Mouse (Mus musculus) MEL (cell line): ENCODE results near the gene Rnf114. TPM values are rescaled to one million over a fixed set of nuclear protein-coding genes. Genes with fewer than 3 reads are reported as not detected.

ENCODE experiments used
- DNase-seq: peaks from one replicate; pipeline ENCODE4 v3.0.0; 2011; ENCODE audit warnings: low read depth, low spot score
- H3K27ac ChIP-seq: 2 replicates; pipeline ENCODE4 v1.5.1; 2012; ENCODE audit warnings: low read depth, mild to moderate bottlenecking, control low read depth, low read length, moderate library complexity; ENCODE audit not compliant: control insufficient read depth
- H3K27me3 ChIP-seq, 2 experiments: fragments of 150-350 bp in 1 of 2; sonication (generic) in 1 of 2; 2 replicates each; pipeline ENCODE4 v1.6.1; 2012; ENCODE audit warnings: low read length in 2 of 2, mild to moderate bottlenecking in 2 of 2, improper control_type of control experiment in 1 of 2, moderate library complexity in 1 of 2; ENCODE audit not compliant: insufficient read depth in 2 of 2, control insufficient read depth in 1 of 2
- H3K36me3 ChIP-seq, 2 experiments: 2 replicates each; pipeline ENCODE4 v1.6.1; 2012 to 2014; ENCODE audit warnings: low read length in 2 of 2, improper control_type of control experiment in 1 of 2, inconsistent platforms in 1 of 2, mild to moderate bottlenecking in 1 of 2; ENCODE audit not compliant: insufficient read depth in 2 of 2, control insufficient read depth in 1 of 2
- H3K4me1 ChIP-seq, 2 experiments: fragments of 150-350 bp in 1 of 2; sonication (generic) in 1 of 2; 2 replicates each; pipeline ENCODE4 v1.6.1; 2012; ENCODE audit warnings: low read length in 2 of 2, improper control_type of control experiment in 1 of 2, mild to moderate bottlenecking in 1 of 2; ENCODE audit not compliant: insufficient read depth in 2 of 2, control insufficient read depth in 1 of 2
- H3K4me3 ChIP-seq, 2 experiments: fragments of 150-350 bp in 1 of 2; sonication (generic) in 1 of 2; 2 replicates each; pipeline ENCODE4 v1.5.1; 2012; ENCODE audit warnings: low read depth in 2 of 2, low read length in 2 of 2, mild to moderate bottlenecking in 2 of 2, moderate library complexity in 2 of 2, control low read depth in 1 of 2, improper control_type of control experiment in 1 of 2; ENCODE audit not compliant: control insufficient read depth in 1 of 2, insufficient read depth in 1 of 2
- H3K79me2 ChIP-seq: 2 replicates; pipeline ENCODE4 v1.6.1; 2012; ENCODE audit warnings: mild to moderate bottlenecking, low read length, moderate library complexity; ENCODE audit not compliant: control insufficient read depth, poor library complexity, insufficient read depth
- H3K9ac ChIP-seq: 2 replicates; pipeline ENCODE4 v1.6.1; 2012; ENCODE audit warnings: low read depth, mild to moderate bottlenecking, control low read depth, low read length, moderate library complexity; ENCODE audit not compliant: control insufficient read depth, poor library complexity, severe bottlenecking
- H3K9me3 ChIP-seq: fragments of 150-350 bp; sonication (generic); replicated peaks from 2 replicates; pipeline ENCODE4 v1.6.1; 2012; ENCODE audit warnings: mild to moderate bottlenecking, low read length, improper control_type of control experiment, moderate library complexity; ENCODE audit not compliant: insufficient read depth
- BHLHE40 ChIP-seq: IDR thresholded peaks from 2 replicates; pipeline ENCODE4 v1.6.1; 2012; ENCODE audit warnings: low read depth, mild to moderate bottlenecking, inconsistent platforms, low read length, improper control_type of control experiment, borderline replicate concordance
- CHD1 ChIP-seq: IDR thresholded peaks from 2 replicates; pipeline ENCODE4 v1.6.1; 2012; ENCODE audit warnings: low read depth, mild to moderate bottlenecking, inconsistent platforms, low read length, improper control_type of control experiment
- CHD2 ChIP-seq: IDR thresholded peaks from 2 replicates; pipeline ENCODE4 v1.6.1; 2011; ENCODE audit warnings: low read length, improper control_type of control experiment
- EP300 ChIP-seq, 2 experiments: IDR thresholded peaks; 2 replicates each; pipeline ENCODE4 v1.6.1; 2011; ENCODE audit warnings: improper control_type of control experiment in 2 of 2, low read length in 2 of 2, low read depth in 1 of 2, mild to moderate bottlenecking in 1 of 2
- HCFC1 ChIP-seq: IDR thresholded peaks from 2 replicates; pipeline ENCODE4 v1.6.1; 2012; ENCODE audit warnings: low read depth, mild to moderate bottlenecking, inconsistent platforms, low read length, improper control_type of control experiment, moderate library complexity
- KAT2A ChIP-seq: conservative IDR thresholded peaks from 2 replicates; pipeline ENCODE4 v1.6.1; 2012; ENCODE audit warnings: low read depth, low read length, improper control_type of control experiment, inconsistent platforms
- MAFK ChIP-seq: IDR thresholded peaks from 2 replicates; pipeline ENCODE4 v1.6.1; 2011; ENCODE audit warnings: low read depth, mild to moderate bottlenecking, low read length, improper control_type of control experiment, borderline replicate concordance
- MAX ChIP-seq: IDR thresholded peaks from 2 replicates; pipeline ENCODE4 v1.6.1; 2011; ENCODE audit warnings: low read length, improper control_type of control experiment
- MAZ ChIP-seq: IDR thresholded peaks from 2 replicates; pipeline ENCODE4 v1.6.1; 2012; ENCODE audit warnings: low read depth, mild to moderate bottlenecking, inconsistent platforms, low read length, improper control_type of control experiment
- MEF2A ChIP-seq: IDR thresholded peaks from 2 replicates; pipeline ENCODE4 v1.6.1; 2014; ENCODE audit warnings: low read depth, mild to moderate bottlenecking, inconsistent platforms, low read length, improper control_type of control experiment; ENCODE audit not compliant: poor library complexity, insufficient replicate concordance, severe bottlenecking; ENCODE audit errors: extremely low read depth
- MXI1 ChIP-seq: IDR thresholded peaks from 2 replicates; pipeline ENCODE4 v1.6.1; 2011; ENCODE audit warnings: mild to moderate bottlenecking, low read depth, low read length, improper control_type of control experiment
- NELFE ChIP-seq: IDR thresholded peaks from 2 replicates; pipeline ENCODE4 v1.6.1; 2011; ENCODE audit warnings: low read depth, low read length, improper control_type of control experiment
- NRF1 ChIP-seq: IDR thresholded peaks from 2 replicates; pipeline ENCODE4 v1.6.1; 2014; ENCODE audit warnings: low read depth, mild to moderate bottlenecking, inconsistent platforms, low read length, improper control_type of control experiment, moderate library complexity; ENCODE audit not compliant: poor library complexity, insufficient read depth, severe bottlenecking
- POLR2A ChIP-seq, 2 experiments: IDR thresholded peaks; 2 replicates each; pipeline ENCODE4 v1.6.1; 2011 to 2012; ENCODE audit warnings: low read length in 2 of 2, mild to moderate bottlenecking in 2 of 2, control low read depth in 1 of 2, improper control_type of control experiment in 1 of 2, low read depth in 1 of 2, moderate library complexity in 1 of 2; ENCODE audit not compliant: control insufficient read depth in 1 of 2, insufficient read depth in 1 of 2, poor library complexity in 1 of 2
- POLR2AphosphoS5 ChIP-seq: IDR thresholded peaks from 2 replicates; pipeline ENCODE4 v1.6.1; 2012; ENCODE audit warnings: low read depth, borderline replicate concordance, mild to moderate bottlenecking, inconsistent platforms, low read length, moderate library complexity, mixed read lengths
- RCOR1 ChIP-seq: IDR thresholded peaks from 2 replicates; pipeline ENCODE4 v1.6.1; 2012; ENCODE audit warnings: low read depth, mild to moderate bottlenecking, inconsistent platforms, low read length, improper control_type of control experiment
- TBP ChIP-seq: IDR thresholded peaks from 2 replicates; pipeline ENCODE4 v1.8.0; 2011; ENCODE audit warnings: low read depth, low read length, improper control_type of control experiment
- USF1 ChIP-seq: IDR thresholded peaks from 2 replicates; pipeline ENCODE4 v1.6.1; 2014; ENCODE audit warnings: low read depth, mild to moderate bottlenecking, inconsistent platforms, low read length, improper control_type of control experiment, moderate library complexity
- ZKSCAN1 ChIP-seq: IDR thresholded peaks from 2 replicates; pipeline ENCODE4 v1.6.1; 2012; ENCODE audit warnings: low read depth, mild to moderate bottlenecking, inconsistent platforms, low read length, improper control_type of control experiment, moderate library complexity
- ZMIZ1 ChIP-seq: IDR thresholded peaks from 2 replicates; pipeline ENCODE4 v1.6.1; 2012; ENCODE audit warnings: low read depth, mild to moderate bottlenecking, inconsistent platforms, low read length, improper control_type of control experiment, moderate library complexity
- ZNF384 ChIP-seq: IDR thresholded peaks from 2 replicates; pipeline ENCODE4 v1.6.1; 2012; ENCODE audit warnings: low read depth, mild to moderate bottlenecking, inconsistent platforms, low read length, improper control_type of control experiment
- polyA plus RNA-seq, 2 experiments: library from polyadenylated mRNA; stranded (reverse) in 1 of 2; unstranded in 1 of 2; fragments of >175 nt in 1 of 2; fragments of >200 nt in 1 of 2; gene quantifications; 2 replicates each; pipeline versions ENCODE4 v1.2.1 to v1.2.4; 2012; ENCODE audit warnings: low replicate concordance in 2 of 2, low read depth in 1 of 2; ENCODE audit not compliant: insufficient read length in 2 of 2, insufficient read depth in 1 of 2, missing spikeins in 1 of 2
- total RNA-seq: library from RNA; depleted of rRNA; stranded (reverse); fragments of 300-350 nt; gene quantifications from 2 replicates; pipeline ENCODE4 v1.2.3, GENCODE M21; 2012

Gene Rnf114
- total and polyA plus RNA-seq, 3 experiments: 44.0 to 49.2 TPM; not detected in 1

DNA sequence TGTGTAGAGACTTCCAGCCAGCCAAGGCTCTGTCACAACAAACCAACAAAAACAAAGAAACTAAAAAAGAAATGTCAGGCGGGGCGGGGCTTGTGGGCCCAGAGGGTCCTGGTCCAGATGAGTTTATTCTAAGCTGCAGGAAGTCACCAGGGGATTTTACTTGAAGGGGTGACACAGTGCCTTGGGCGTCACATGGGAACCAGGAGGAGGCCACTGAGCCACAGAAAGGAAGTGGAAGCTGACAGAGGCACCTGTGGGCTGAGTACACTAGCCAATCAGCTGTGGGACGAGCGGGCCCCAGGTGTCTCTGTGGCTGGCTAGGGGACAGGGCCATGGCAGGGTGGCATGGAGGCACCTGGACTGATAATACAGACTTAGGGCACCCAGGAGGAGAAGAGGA, 63.3 kb downstream of the Rnf114 start:
- H3K27ac ChIP-seq: no peak overlapping the region
- H3K9me3 ChIP-seq: no peaks in the 10 kb centered on the region
- H3K9ac ChIP-seq: no peak overlapping the region
- H3K27me3 ChIP-seq: peaks cover 31 to 33% of the 10 kb centered on the region in 2 experiments
- TF ChIP-seq MAFK (no peak), MAZ (no peak), EP300 (IDR thresholded peaks at IDR 0.05; ENCODE audit: low read depth in 1 of 2, low read length in 2 of 2) (no peak)
- no peaks in the 10 kb centered on the region for H3K79me2 ChIP-seq
- no peaks in the 10 kb centered on the region for H3K4me1 ChIP-seq
- H3K36me3 ChIP-seq: no peaks in the 10 kb centered on the region
- DNase-seq: no peak
- no peak overlapping the region for H3K4me3 ChIP-seq

DNA sequence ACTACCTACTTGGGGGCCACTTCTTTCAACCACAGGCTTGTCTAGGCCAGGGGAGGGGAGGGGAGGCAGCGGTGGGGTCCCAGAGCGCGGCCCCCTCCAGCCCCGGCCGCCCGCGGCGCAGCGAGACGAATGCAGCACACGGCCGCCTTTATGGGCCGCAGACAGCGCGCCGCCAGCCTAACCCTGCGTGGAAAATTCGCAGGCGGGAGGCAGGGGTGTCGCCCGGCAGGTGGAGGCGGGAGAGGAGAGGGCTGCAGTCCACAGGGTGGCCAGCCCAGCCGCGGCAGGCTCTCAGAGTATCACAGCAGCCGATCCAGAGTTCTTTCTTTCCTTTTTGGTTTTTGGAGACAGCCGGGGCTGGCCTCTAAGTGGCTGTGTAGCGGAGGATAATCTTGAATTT, 67.0 kb downstream of the Rnf114 start:
- Histone ChIP-seq H3K27me3 (peaks cover 8 to 14% of the 10 kb centered on the region in 2 experiments), H3K4me1 (no peaks in the 10 kb centered on the region), H3K9me3 (no peaks in the 10 kb centered on the region), H3K27ac (no peak overlapping the region), H3K4me3 (no peak overlapping the region), H3K9ac (no peak overlapping the region), H3K36me3 (no peaks in the 10 kb centered on the region), H3K79me2 (no peaks in the 10 kb centered on the region)
- no peak for DNase-seq
- TF ChIP-seq TBP (no peak), BHLHE40 (no peak), NRF1 (no peak), KAT2A (no peak), HCFC1 (no peak), EP300 (IDR thresholded peaks at IDR 0.05; ENCODE audit: low read depth in 1 of 2, low read length in 2 of 2) (no peak), ZMIZ1 (no peak), MAX (no peak), ZNF384 (no peak), RCOR1 (no peak), MXI1 (no peak), NELFE (no peak), USF1 (no peak)
- TF ChIP-seq, all 39 proteins: peak for 0

DNA sequence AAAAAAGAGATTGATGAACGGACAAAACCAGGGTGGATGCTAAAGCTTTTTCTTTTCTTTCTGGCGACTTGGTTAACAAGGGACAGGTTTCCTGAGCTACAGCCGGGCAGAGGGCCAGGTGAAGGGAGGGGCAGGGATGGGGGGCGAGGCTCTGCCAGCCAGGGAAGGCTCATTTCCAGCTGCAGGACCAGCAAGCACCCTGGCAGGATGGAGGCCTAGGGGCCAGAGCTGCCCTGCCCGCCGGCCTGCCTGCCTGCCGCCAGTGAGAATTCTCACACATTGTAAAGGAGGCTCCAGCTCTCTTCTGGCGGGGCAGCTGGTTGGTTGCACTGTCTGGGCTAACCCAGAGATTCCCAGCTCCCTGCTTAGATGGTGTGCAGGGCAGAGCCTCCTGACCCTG, 69.7 kb downstream of the Rnf114 start:
- peaks cover 6 to 14% of the 10 kb centered on the region in 2 experiments for H3K27me3 ChIP-seq
- no peak for DNase-seq

More for the DNA sequence above, 69.7 kb downstream of the Rnf114 start:
- TF ChIP-seq KAT2A (no peak), CHD2 (no peak), CHD1 (no peak), ZKSCAN1 (no peak), POLR2AphosphoS5 (no peak), POLR2A (IDR thresholded peaks at IDR 0.05; ENCODE audit: control insufficient read depth in 1 of 2, insufficient read depth in 1 of 2, low read depth in 1 of 2, low read length in 2 of 2, poor library complexity in 1 of 2) (no peak), MXI1 (no peak), MAX (no peak), MEF2A (no peak)
- no peaks in the 10 kb centered on the region for H3K79me2 ChIP-seq
- no peak overlapping the region for H3K27ac ChIP-seq
- H3K9ac ChIP-seq: no peak overlapping the region
- no peaks in the 10 kb centered on the region for H3K9me3 ChIP-seq
- H3K4me3 ChIP-seq: no peak overlapping the region
- H3K4me1 ChIP-seq: no peaks in the 10 kb centered on the region
- H3K36me3 ChIP-seq: no peaks in the 10 kb centered on the region
